Mouse (Mus musculus) small intestine, adult 2 months (tissue): ENCODE measurements around the gene Slc6a20a.

Source experiments
- CTCF ChIP-seq: fragments of 200-500 bp; IDR thresholded peaks from 2 replicates; pipeline ENCODE4 v1.5.1; 2012; ENCODE audit warnings: low read depth, mild to moderate bottlenecking, control low read depth, inconsistent platforms, low read length, moderate library complexity, mixed read lengths; ENCODE audit not compliant: insufficient replicate concordance, insufficient read length; ENCODE audit errors: extremely low read depth
- POLR2A ChIP-seq: fragments of 200-500 bp; IDR thresholded peaks from 2 replicates; pipeline ENCODE4 v1.6.1; 2012; ENCODE audit warnings: low read depth, mild to moderate bottlenecking, control low read depth, inconsistent platforms, low read length, moderate library complexity

- TF ChIP-seq CTCF (no peak), POLR2A (no peak)
These were observed 89.3 kb downstream of the Slc6a20a start for GRCm38 (mm10) chr9:123589240-123589910.
